Mouse (Mus musculus) megakaryocyte, embryonic 14.5 days (primary cell): ENCODE results near the gene Lrba. TPM values are rescaled to one million over a fixed set of nuclear protein-coding genes. Genes with fewer than 3 reads are reported as not detected.

Experiments
- H3K27me3 ChIP-seq: replicated peaks from 2 replicates; pipeline ENCODE3; 2012; ENCODE audit warnings: inconsistent platforms
- H3K36me3 ChIP-seq: replicated peaks from 2 replicates; pipeline ENCODE3; 2012; ENCODE audit warnings: low read length, inconsistent platforms, mixed read lengths
- H3K4me1 ChIP-seq: 2 replicates; pipeline ENCODE4 v1.6.1; 2012; ENCODE audit warnings: inconsistent platforms
- H3K4me3 ChIP-seq: replicated peaks from 2 replicates; pipeline ENCODE3; 2012; ENCODE audit warnings: moderate library complexity, mild to moderate bottlenecking, inconsistent platforms
- H3K9me3 ChIP-seq: 2 replicates; pipeline ENCODE4 v1.6.1; 2012; ENCODE audit warnings: inconsistent platforms
- FLI1 ChIP-seq: IDR thresholded peaks from 2 replicates; pipeline ENCODE4 v1.6.1; 2012; ENCODE audit warnings: low read length, inconsistent platforms, mixed read lengths
- GATA1 ChIP-seq: IDR thresholded peaks from 3 replicates; pipeline ENCODE4 v1.6.1; 2012; ENCODE audit warnings: mixed read lengths, low read length, inconsistent platforms, borderline replicate concordance
- polyA plus RNA-seq: library from polyadenylated mRNA; stranded (reverse); fragments of >175 nt; gene quantifications from 2 replicates; pipeline ENCODE4 v1.2.3, GENCODE M21; 2012; ENCODE audit warnings: low replicate concordance; ENCODE audit not compliant: insufficient read depth

Lrba gene
- polyA plus RNA-seq, 1 experiment: 9.7 TPM

- no peak overlapping the region for H3K4me3 ChIP-seq
- TF ChIP-seq GATA1 (no peak), FLI1 (no peak)
- H3K9me3 ChIP-seq: no peaks in the 10 kb centered on the region
- H3K4me1 ChIP-seq: peaks cover 45% of the 10 kb centered on the region
- H3K27me3 ChIP-seq: peaks cover 4% of the 10 kb centered on the region
- H3K36me3 ChIP-seq: peaks cover 7% of the 10 kb centered on the region
Measured at GRCm38 (mm10) chr3:86793264-86793663, 568.8 kb downstream of the Lrba start.

- Histone ChIP-seq H3K27me3 (peaks cover 4% of the 10 kb centered on the region), H3K4me1 (peaks cover 43% of the 10 kb centered on the region), H3K9me3 (no peaks in the 10 kb centered on the region), H3K36me3 (peaks cover 7% of the 10 kb centered on the region), H3K4me3 (no peak overlapping the region)
- TF ChIP-seq FLI1 (no peak), GATA1 (no peak)
Measured at GRCm38 (mm10) chr3:86793720-86794191, 569.3 kb downstream of the Lrba start.

- Histone ChIP-seq H3K9me3 (no peaks in the 10 kb centered on the region), H3K27me3 (peaks cover 4% of the 10 kb centered on the region), H3K4me3 (no peak overlapping the region), H3K36me3 (peaks cover 10% of the 10 kb centered on the region), H3K4me1 (peaks cover 48% of the 10 kb centered on the region)
- TF ChIP-seq FLI1 (no peak), GATA1 (no peak)
Measured at GRCm38 (mm10) chr3:86796716-86797115, 572.2 kb downstream of the Lrba start.

- TF ChIP-seq GATA1: no peak
- TF ChIP-seq FLI1: no peak
- peaks cover 56% of the 10 kb centered on the region for H3K4me1 ChIP-seq
- no peak overlapping the region for H3K4me3 ChIP-seq
Measured at GRCm38 (mm10) chr3:86797871-86798460, 573.5 kb downstream of the Lrba start.

GRCm38 (mm10) chr3:86799041-86799440 is 574.6 kb downstream of the Lrba start:
- Histone ChIP-seq H3K9me3 (no peaks in the 10 kb centered on the region), H3K4me1 (peaks cover 53% of the 10 kb centered on the region), H3K36me3 (peaks cover 10% of the 10 kb centered on the region), H3K27me3 (peaks cover 2% of the 10 kb centered on the region), H3K4me3 (no peak overlapping the region)
- TF ChIP-seq FLI1 (no peak), GATA1 (no peak)

More at GRCm38 (mm10) chr3:86797871-86798460, 573.5 kb downstream of the Lrba start:
- peaks cover 2% of the 10 kb centered on the region for H3K27me3 ChIP-seq
- peaks cover 10% of the 10 kb centered on the region for H3K36me3 ChIP-seq
- no peaks in the 10 kb centered on the region for H3K9me3 ChIP-seq

- no peaks in the 10 kb centered on the region for H3K27me3 ChIP-seq
- H3K4me1 ChIP-seq: peaks cover 58% of the 10 kb centered on the region
- peaks cover 14% of the 10 kb centered on the region for H3K36me3 ChIP-seq
Measured at GRCm38 (mm10) chr3:86800841-86801240, 576.4 kb downstream of the Lrba start.

GRCm38 (mm10) chr3:86802825-86803224 is 578.3 kb downstream of the Lrba start:
- TF ChIP-seq GATA1 (no peak), FLI1 (no peak)
- Histone ChIP-seq H3K36me3 (peaks cover 12% of the 10 kb centered on the region), H3K4me3 (no peak overlapping the region), H3K27me3 (no peaks in the 10 kb centered on the region), H3K4me1 (peaks cover 46% of the 10 kb centered on the region), H3K9me3 (no peaks in the 10 kb centered on the region)

More at GRCm38 (mm10) chr3:86800841-86801240, 576.4 kb downstream of the Lrba start:
- no peak for TF ChIP-seq GATA1
- no peak for TF ChIP-seq FLI1
- Histone ChIP-seq H3K4me3 (no peak overlapping the region), H3K9me3 (no peaks in the 10 kb centered on the region)

GRCm38 (mm10) chr3:86804265-86804664 is 579.8 kb downstream of the Lrba start:
- Histone ChIP-seq H3K4me3 (no peak overlapping the region), H3K27me3 (no peaks in the 10 kb centered on the region), H3K36me3 (peaks cover 5% of the 10 kb centered on the region), H3K9me3 (no peaks in the 10 kb centered on the region), H3K4me1 (peaks cover 44% of the 10 kb centered on the region)
- TF ChIP-seq FLI1 (no peak), GATA1 (no peak)

- no peak overlapping the region for H3K4me3 ChIP-seq
- peaks cover 3% of the 10 kb centered on the region for H3K36me3 ChIP-seq
- no peak for TF ChIP-seq GATA1
- TF ChIP-seq FLI1: no peak
- H3K4me1 ChIP-seq: peaks cover 41% of the 10 kb centered on the region
- no peaks in the 10 kb centered on the region for H3K9me3 ChIP-seq
- H3K27me3 ChIP-seq: no peaks in the 10 kb centered on the region
Measured at GRCm38 (mm10) chr3:86806834-86807233, 582.4 kb downstream of the Lrba start.

GRCm38 (mm10) chr3:86807750-86808467 is 583.4 kb downstream of the Lrba start:
- Histone ChIP-seq H3K9me3 (no peaks in the 10 kb centered on the region), H3K36me3 (peaks cover 3% of the 10 kb centered on the region), H3K4me3 (no peak overlapping the region), H3K27me3 (no peaks in the 10 kb centered on the region), H3K4me1 (peaks cover 41% of the 10 kb centered on the region)
- no peak for TF ChIP-seq GATA1
- no peak for TF ChIP-seq FLI1

- no peaks in the 10 kb centered on the region for H3K9me3 ChIP-seq
- no peak overlapping the region for H3K4me3 ChIP-seq
- H3K4me1 ChIP-seq: peaks cover 39% of the 10 kb centered on the region
- TF ChIP-seq GATA1 (no peak), FLI1 (no peak)
- peaks cover 3% of the 10 kb centered on the region for H3K36me3 ChIP-seq
- H3K27me3 ChIP-seq: no peaks in the 10 kb centered on the region
Measured at GRCm38 (mm10) chr3:86809199-86809598, 584.7 kb downstream of the Lrba start.
